Mouse (Mus musculus) macrophage (primary cell): ENCODE measurements around the gene Rhou. TPM values are rescaled to one million over a fixed set of nuclear protein-coding genes. Genes with fewer than 3 reads are reported as not detected.

Experiments used
- H3K27ac ChIP-seq: fragments of 350-480 bp; formaldehyde crosslinking; 2 replicates; pipeline ENCODE4 v1.9.0; 2021
- H3K36me3 ChIP-seq: fragments of 350-480 bp; formaldehyde crosslinking; 2 replicates; pipeline ENCODE4 v1.9.0; 2021; ENCODE audit errors: inconsistent target
- H3K4me3 ChIP-seq: fragments of 350-480 bp; formaldehyde crosslinking; 2 replicates; pipeline ENCODE4 v1.9.0; 2021; ENCODE audit errors: inconsistent target
- H3K79me2 ChIP-seq: fragments of 350-480 bp; formaldehyde crosslinking; 2 replicates; pipeline ENCODE4 v1.9.0; 2021; ENCODE audit errors: inconsistent target
- WGBS: methylation state at CpG from one replicate; pipeline ENCODE4 v1.1.7; 2026; ENCODE audit warnings: inconsistent platforms; ENCODE audit not compliant: missing documents; 5-methylcytosine and 5-hydroxymethylcytosine counted together
- polyA plus RNA-seq: library from polyadenylated mRNA; stranded (reverse); fragments of 250-400 nt; gene quantifications from 3 replicates; pipeline ENCODE4 v1.2.4, GENCODE M21; 2018; ENCODE audit warnings: inconsistent platforms

Rhou gene
- polyA plus RNA-seq, 1 experiment from 2014 or later: 1.3 TPM

DNA sequence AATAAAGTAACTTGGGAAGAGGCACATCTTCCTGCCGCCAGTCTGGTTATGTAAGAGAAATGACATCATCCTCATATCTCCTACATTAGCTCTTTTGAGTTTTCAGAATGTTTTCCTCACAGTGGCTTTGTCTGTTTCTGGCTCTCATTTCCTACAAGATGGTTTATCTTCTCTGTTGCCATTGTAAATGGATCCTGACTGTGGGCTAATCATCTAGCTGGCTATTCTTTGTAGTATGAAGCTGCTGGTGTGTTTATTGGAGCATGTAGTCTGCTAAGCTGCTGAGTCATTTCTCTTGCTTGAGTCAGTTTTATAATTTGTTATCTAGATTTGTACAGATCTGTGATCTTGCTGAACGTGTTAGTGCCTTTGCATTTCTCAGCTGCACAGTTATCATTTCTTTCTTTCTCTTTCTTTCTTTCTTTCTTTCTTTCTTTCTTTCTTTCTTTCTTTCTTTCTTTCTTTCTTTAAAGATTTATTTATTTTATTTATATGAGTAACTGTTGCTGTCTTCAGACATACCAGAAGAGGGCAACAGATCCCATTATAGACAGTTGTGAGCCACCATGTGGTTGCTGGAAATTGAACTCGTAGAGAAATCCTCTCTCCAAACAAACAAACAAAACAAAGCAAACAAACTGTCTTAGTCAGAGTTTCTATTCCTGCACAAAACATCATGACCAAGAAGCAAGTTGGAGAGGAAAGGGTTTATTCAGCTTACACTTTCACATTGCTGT is 19.2 kb upstream of the Rhou start:
- 0% methylated on average over 2 of the region's 3 CpGs for WGBS
- no peak overlapping the region for H3K4me3 ChIP-seq
- H3K27ac ChIP-seq: no peak overlapping the region
- no peaks in the 10 kb centered on the region for H3K79me2 ChIP-seq
- H3K36me3 ChIP-seq: no peaks in the 10 kb centered on the region

DNA sequence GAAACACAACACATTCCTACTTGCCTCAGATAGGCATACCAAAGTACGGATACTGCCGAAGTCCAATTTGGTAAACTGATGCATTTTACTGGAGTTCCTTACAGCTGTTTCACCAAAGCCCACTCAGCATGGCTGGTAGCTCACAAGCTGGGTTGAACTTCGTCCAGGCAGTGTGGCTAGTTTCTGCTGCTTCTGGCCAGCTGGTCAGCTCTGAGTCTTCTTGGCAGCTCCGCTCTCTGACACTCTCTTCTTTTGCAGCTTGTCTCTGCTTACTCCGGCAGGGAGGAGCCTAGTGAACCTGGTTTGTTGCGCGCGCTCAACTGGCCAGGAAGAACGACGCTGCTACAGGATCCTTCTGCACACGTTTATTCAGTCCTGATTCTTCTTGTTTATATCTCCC is 18.1 kb upstream of the Rhou start:
- H3K27ac ChIP-seq: no peak overlapping the region
- H3K36me3 ChIP-seq: no peaks in the 10 kb centered on the region
- whole genome bisulfite sequencing: 93% methylated on average over 11 of the region's 11 CpGs
- H3K79me2 ChIP-seq: no peaks in the 10 kb centered on the region
- H3K4me3 ChIP-seq: no peak overlapping the region

DNA sequence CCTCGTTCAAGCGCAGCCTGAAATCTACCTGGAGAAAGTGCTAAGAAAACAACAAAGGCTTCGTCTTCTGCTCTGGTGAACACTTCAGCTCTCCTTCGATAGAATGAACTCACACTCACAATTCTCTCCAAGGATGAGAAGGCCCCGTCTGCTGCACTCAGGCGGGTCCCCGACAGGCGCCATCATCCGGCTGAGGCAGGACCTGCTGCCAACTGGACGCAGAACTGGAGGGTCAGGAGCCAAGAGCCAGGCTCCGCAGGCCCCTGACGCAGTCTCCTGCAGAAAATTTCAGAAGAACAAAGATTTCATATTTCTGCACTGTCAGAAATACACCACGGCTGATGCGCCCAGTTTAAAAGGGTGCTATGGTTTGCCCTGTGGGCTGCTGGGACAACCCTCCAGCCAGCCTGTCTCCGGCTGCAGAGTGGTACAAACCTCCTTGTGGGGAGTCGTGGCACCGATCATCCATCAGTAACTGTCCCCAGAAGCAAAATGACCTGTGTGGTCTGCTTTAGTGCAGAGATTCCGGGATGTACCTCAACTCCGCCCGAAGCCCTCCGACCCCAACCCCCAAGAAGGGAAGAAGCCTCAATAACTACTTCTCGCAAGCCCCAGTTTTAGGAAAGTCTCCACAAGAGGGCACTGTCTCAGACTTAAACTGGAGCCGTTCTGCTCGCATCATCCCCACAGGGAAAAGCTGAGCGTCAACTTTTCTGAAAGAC is 10.2 kb upstream of the Rhou start:
- no peak overlapping the region for H3K4me3 ChIP-seq
- no peaks in the 10 kb centered on the region for H3K36me3 ChIP-seq
- WGBS: 30% methylated on average over 25 of the region's 25 CpGs
- H3K27ac ChIP-seq: no peak overlapping the region
- H3K79me2 ChIP-seq: no peaks in the 10 kb centered on the region

DNA sequence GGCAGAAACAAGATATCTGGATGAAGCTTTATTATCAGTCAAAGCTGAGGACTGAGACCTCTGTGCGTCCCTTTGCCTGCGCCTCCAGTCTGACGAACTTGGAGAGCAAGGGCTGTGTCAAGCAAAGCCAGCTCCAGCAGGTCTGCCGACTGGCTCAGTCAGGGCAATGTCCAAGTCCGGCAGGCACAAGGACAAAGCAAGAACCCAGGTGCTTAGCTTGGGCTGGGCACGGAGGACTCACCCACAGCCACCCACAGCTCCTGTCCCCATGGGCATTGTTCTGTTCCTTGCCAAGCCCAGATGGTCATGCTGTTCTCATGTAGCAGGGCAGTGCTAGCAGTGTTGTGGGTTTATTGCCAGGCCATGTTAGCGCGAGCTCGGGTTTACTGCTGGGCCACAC is 8.5 kb upstream of the Rhou start:
- H3K27ac ChIP-seq: no peak overlapping the region
- H3K4me3 ChIP-seq: no peak overlapping the region
- no peaks in the 10 kb centered on the region for H3K36me3 ChIP-seq
- H3K79me2 ChIP-seq: no peaks in the 10 kb centered on the region
- WGBS: 82% methylated on average over 9 of the region's 9 CpGs

DNA sequence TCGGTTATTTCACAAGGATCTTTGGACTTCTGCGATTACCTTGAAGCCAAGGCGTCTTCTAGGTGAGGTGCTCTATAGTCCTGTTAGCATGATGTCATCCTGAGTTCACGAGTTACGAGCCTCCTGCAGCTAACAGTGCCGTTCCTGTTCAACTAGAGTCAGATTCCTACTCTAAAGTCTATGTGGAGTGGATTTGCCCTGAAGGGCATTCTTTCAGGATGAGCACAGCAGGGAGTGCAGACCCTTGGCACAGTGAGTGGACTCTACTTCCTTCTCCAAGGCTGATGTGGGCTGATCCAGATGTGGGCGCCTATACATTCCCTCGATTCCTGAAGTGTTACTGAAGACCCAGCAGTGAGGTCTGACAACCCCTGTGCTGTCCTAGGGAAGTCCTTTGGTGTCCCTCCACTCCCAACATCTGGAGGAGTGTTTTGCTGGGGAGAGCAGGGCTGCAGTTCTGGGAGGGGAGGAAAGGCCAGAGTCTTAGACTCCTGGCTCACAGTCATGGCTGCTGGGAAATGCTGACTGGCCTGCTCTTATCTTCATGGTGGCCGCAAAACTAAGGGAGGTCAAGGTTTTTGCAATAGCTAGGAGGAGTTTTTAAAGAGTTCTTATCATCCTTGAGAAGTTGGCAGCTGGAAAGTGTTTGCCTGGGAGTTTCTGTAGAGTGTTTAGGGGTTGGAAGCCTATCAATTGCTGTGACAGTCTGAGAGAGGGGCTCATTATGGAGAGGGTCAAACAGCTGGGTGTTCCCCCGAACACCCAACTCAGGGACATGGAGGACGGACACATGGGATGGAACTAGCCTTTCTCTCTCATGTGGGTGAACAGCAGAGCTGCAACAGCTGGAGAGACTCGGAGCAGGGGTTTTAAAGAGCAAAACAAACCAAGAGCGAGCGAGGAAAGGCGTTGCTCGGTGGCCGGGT is 5.2 kb upstream of the Rhou start:
- no peak overlapping the region for H3K4me3 ChIP-seq
- WGBS: 85% methylated on average over 17 of the region's 17 CpGs
- H3K27ac ChIP-seq: no peak overlapping the region
- no peaks in the 10 kb centered on the region for H3K79me2 ChIP-seq
- no peaks in the 10 kb centered on the region for H3K36me3 ChIP-seq

DNA sequence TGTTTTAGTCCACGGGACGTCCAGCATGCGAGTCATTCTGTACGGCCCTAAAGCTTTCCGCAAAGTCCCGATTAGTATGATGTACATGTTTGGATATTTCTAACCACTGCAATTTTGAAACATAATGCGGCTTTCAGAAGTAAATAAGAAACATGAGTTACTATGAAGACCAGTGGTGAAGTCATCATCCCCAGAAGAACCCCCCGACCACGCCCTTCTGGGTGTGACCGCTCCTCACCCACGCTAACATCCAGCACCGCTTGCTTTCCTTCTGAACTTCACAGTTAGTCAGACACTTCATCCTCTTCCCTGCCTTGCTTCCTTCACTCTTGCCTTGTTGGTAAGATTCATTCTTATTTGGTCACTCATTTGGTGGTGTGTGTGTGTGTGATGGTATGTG is 4.2 kb upstream of the Rhou start:
- no peaks in the 10 kb centered on the region for H3K36me3 ChIP-seq
- no peak overlapping the region for H3K27ac ChIP-seq
- WGBS: 89% methylated on average over 12 of the region's 12 CpGs
- no peak overlapping the region for H3K4me3 ChIP-seq
- H3K79me2 ChIP-seq: no peaks in the 10 kb centered on the region

DNA sequence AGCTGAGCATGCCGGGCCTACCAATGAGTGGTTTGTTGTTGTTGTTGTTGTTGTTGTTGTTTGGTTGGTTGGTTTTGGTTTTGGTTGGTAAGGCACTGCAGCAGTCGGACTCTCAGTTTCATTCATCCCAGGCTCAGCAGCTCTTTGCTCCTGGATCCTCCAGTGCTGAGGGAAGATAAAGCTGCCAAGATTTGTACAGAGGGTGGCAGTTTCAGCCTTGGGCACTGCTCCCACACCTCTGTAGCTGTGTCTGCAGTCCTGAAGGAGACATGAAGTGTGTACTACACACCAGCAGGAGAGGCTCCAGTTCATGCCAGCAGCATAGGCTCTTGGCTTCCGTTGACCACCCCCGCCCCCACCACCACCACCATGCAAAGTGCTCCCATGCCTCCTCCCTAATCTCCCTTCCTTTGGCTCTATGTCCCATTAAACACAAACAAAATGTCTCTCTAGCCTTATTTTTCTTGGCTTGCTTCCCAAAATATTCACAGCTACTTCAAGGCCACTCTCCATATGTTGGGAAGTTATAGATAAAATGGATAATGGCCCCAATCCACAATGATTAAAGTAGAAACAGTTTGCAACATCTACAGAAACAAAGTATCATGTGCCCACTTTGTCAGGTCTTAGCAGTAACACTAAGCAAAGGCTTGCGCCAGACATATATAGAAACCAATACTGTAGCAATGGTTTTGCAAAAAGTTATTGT is 2.2 kb upstream of the Rhou start:
- Histone ChIP-seq H3K27ac (no peak overlapping the region), H3K4me3 (no peak overlapping the region), H3K36me3 (no peaks in the 10 kb centered on the region), H3K79me2 (no peaks in the 10 kb centered on the region)
- WGBS: 86% methylated on average over 4 of the region's 5 CpGs

DNA sequence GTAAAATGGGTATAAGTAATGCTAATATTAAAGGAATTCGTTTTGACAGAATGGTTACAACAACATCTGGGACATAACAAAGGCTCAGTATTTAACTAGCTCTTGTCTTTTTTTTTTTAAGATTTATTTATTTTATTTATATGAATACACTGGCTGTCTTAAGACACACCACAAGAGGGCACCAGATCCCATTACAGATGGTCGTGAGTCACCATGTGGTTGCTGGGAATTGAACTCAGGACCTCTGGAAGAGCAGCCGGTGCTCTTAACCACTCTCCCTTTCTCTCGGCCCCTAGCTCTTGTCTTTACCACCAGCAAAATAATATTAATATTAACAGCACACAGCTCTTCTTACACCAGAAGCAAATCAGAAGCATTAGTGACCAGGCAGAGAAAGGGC is 1.1 kb upstream of the Rhou start:
- Histone ChIP-seq H3K79me2 (no peaks in the 10 kb centered on the region), H3K36me3 (no peaks in the 10 kb centered on the region), H3K4me3 (no peak overlapping the region), H3K27ac (no peak overlapping the region)
- whole genome bisulfite sequencing: 79% methylated on average over 4 of the region's 4 CpGs

DNA sequence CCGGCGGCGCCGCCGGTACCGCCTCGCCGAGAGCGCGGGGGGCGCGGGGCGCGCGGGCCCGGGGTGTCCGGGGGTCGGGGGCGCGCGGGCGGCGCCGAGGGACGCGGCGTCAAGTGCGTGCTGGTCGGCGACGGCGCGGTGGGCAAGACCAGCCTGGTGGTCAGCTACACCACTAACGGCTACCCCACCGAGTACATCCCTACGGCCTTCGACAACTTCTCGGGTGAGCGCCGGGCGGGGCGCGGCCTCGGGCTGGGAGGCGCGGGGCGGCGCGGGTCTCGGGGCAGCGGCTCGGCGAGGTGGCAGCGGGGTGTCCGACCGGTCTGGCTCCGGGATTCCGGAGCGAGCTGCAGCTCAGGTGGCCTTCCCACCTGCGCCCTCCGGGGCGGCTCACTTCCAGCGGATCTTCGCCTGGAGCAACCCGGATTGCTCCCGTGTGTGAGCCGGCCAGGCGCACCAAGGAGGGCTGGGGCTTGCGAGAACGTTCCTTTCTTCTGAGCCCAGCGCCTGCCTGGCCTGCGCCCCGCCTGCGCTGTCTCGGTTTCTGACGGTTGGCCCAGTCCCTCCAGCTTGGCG is 353 bp downstream of the Rhou start:
- H3K27ac ChIP-seq: no peak overlapping the region
- 4% methylated on average over 74 of the region's 77 CpGs for WGBS
- no peak overlapping the region for H3K4me3 ChIP-seq
- H3K36me3 ChIP-seq: no peaks in the 10 kb centered on the region
- H3K79me2 ChIP-seq: no peaks in the 10 kb centered on the region

DNA sequence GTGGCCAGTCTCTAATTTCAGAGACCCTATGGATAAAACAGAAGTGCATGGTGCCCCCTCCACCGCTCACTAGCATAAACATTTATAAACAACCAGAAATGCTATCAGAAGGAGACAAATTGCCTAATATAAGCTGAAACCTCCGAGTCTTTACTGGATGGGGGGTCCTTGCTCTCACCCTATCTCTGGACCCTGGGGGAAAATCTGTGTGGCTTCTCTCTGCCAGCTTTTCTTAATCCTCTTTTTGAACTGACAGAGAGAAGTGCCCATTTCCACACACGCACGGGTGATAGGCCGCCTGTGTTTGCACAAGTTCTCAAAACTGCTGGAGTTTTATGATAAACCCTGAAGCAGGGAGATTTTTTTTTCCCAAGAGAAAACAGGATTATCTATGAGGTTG is 1.0 kb downstream of the Rhou start:
- Histone ChIP-seq H3K27ac (no peak overlapping the region), H3K36me3 (no peaks in the 10 kb centered on the region), H3K79me2 (no peaks in the 10 kb centered on the region), H3K4me3 (no peak overlapping the region)
- WGBS: 71% methylated on average over 5 of the region's 5 CpGs

DNA sequence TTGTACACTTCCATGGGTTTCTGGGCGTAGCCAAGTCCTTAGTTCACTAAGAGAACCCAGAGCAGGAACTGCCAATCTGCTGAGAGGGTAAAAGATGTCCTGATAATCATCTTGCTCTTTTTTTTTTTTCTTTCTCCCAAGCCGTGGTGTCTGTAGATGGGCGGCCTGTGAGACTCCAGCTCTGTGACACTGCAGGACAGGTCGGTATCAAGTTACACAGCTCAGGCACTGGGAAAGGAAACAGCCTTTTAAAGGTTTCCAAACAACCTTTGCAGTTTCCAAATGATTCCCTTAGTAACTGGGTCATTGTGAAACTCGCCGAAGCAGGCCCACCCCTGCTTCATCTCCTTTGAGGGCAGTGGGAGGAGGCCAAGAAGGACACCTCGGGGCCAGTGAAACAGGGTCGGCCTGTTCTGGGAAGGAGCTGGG is 1.6 kb downstream of the Rhou start:
- Histone ChIP-seq H3K79me2 (no peaks in the 10 kb centered on the region), H3K4me3 (no peak overlapping the region), H3K27ac (no peak overlapping the region), H3K36me3 (no peaks in the 10 kb centered on the region)
- 52% methylated on average over 8 of the region's 8 CpGs for WGBS

DNA sequence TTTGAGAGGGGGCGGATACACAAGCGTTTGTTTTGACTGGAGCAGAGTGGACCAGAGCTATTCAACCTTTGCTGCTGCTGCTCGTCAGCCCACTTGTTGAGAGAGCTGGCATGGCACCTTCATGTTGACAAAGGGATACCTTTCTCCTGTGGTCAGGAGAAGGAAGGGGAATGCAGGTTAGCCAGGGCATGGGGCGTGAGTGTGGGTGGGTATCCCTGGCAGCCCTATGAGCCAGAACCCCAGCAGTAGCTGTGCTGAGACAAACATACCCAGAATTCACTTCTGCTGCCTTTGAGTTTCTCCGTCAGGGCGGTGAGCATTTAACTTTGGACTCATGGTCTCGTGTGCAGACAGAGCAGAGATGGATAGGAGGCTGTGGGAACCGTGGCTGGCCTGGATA is 4.1 kb downstream of the Rhou start:
- no peak overlapping the region for H3K4me3 ChIP-seq
- 91% methylated on average over 8 of the region's 8 CpGs for WGBS
- no peaks in the 10 kb centered on the region for H3K79me2 ChIP-seq
- no peaks in the 10 kb centered on the region for H3K36me3 ChIP-seq
- H3K27ac ChIP-seq: no peak overlapping the region

DNA sequence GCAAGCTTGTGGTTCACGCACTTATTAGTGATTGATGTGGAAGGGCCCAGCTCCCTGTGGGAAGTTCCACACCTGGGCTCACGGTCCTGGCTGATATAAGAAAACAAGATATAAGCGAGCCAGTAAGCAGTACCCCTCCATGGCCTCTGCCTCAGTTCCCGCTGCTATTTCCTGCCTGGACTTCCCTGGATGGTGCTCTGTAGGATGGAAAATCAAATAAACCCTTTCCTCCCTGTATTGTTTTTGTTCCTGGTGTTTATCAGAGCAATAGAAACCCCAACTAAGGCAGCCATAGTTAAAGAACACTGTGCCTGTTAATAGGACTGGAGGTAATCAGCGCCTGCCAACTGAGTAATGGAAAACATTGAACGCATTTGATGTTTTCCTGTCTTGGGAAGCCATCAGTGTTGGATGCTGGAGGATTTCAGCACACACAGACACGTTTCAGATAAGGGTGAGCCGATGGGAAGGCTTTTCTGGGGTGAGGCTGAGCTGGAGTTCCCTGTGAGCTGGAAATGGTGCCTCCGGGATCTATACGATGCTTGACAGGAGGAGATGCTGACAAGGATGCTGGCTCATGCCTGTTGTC is 5.8 kb downstream of the Rhou start:
- 86% methylated on average over 10 of the region's 10 CpGs for WGBS
- Histone ChIP-seq H3K27ac (no peak overlapping the region), H3K36me3 (no peaks in the 10 kb centered on the region), H3K79me2 (no peaks in the 10 kb centered on the region), H3K4me3 (no peak overlapping the region)

DNA sequence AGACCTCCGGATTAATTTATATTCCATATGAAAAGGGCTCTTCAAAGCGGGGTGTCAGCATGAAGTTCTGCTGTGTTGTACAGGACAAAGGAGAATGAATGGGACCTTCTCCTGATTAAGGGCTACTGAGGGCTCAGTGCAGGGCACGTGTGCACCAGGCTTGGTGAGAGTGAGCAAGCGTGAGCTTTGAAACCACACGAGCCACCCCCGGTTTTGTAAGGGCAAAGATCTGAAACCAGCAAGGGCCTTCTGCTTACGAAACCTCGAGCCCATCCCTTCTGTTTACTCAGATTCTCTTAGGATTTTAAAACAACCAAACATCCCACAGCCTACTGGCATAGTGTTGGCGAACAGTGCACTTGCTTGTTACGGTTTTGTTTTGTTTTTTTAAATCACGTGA is 7.8 kb downstream of the Rhou start:
- Histone ChIP-seq H3K36me3 (no peaks in the 10 kb centered on the region), H3K79me2 (no peaks in the 10 kb centered on the region), H3K4me3 (no peak overlapping the region), H3K27ac (no peak overlapping the region)
- WGBS: 64% methylated on average over 11 of the region's 11 CpGs
